Mouse (Mus musculus): ENCODE data around the gene Zfp874b. TPM values are rescaled to one million over a fixed set of nuclear protein-coding genes. Genes with fewer than 3 reads are reported as not detected.
A peak's percentile ranks its signal among the peaks of the same experiment; 100 is the strongest.
"Not testable (repeated sequence)": the region's sequence is repeated elsewhere in the genome, so short reads cannot be mapped to it uniquely, and the experiment has no call there.

The Zfp874b gene
- polyA plus RNA-seq, 2 experiments: 1.9 to 2.7 TPM

DNA sequence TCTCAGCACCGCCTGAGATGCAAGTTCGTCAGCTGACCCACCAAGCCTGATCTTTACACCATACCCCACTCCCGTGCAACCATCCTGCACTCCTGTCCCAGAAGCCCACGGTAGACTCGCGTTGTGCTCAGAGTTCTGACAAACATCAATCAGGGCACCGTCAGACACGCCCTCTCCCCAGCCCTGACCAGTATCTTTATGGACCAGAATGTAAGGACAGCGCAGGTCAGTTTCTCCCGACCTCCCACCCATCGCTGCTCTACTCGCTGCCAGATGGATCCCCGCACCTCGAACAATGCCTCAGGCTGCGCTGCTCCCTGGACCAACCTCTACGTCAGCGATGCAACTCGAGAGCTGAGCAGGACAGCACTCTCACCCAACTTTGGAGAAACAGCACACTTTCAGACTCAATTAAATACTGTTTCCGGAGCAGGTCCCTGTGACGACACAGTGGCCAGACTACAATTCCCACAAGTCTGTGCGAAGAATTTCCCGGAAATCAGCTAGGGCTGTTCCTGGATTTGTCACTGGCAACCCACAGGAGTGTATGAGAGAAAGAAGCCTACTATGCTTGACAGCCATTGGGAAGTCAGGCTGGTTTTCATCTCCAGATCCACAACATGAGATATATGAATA lies 16.1 kb upstream of the Zfp874b start, which contains the start of gene Zfp58:
Gene Zfp58 (minus strand): TSS at position 472 of the 636 bp plus-strand sequence.
- H3K4me3 ChIP-seq (ENCODE audit: insufficient read depth in 1 of 2, low read depth in 2 of 2, low read length in 2 of 2): peak within 1 kb of the TSS; percentile 69 to 93
- peak within 1 kb of the TSS; percentile 80 for H3K4me2 ChIP-seq (ENCODE audit: low read depth)
- H3K27ac ChIP-seq: no peak within 1 kb of the TSS
- no peaks in the 10 kb centered on the region for H3K36me3 ChIP-seq (replicated peaks; ENCODE audit: control insufficient read depth, insufficient read depth, low read depth)
- 1% methylated on average over 22 of the region's 22 CpGs for WGBS (ENCODE audit: insufficient replicate concordance)
- no peaks in the 10 kb centered on the region for H3K27me3 ChIP-seq (ENCODE audit: control insufficient read depth, insufficient read depth, low read length)
- TF ChIP-seq CTCF (IDR thresholded peaks at IDR 0.05; ENCODE audit: low read depth) (no peak), EP300 (IDR thresholded peaks at IDR 0.05; ENCODE audit: low read depth) (no peak)
- H3K9me3 ChIP-seq (ENCODE audit: control insufficient read depth, low read length): no peaks in the 10 kb centered on the region
- H3K9ac ChIP-seq (replicated peaks): peak within 1 kb of the TSS; percentile 72
- H3K4me1 ChIP-seq (replicated peaks; ENCODE audit: control insufficient read depth in 2 of 2, insufficient read depth in 2 of 2, low read length in 1 of 2): no peaks in the 10 kb centered on the region; a peak in 1 of 4 replicates
- ATAC-seq (ENCODE audit: insufficient read depth) (peak; percentile 91), DNase-seq (ENCODE audit: low read depth in 3 of 3, low spot score in 3 of 3) (peak; percentile 65 to 75 (median 72))

DNA sequence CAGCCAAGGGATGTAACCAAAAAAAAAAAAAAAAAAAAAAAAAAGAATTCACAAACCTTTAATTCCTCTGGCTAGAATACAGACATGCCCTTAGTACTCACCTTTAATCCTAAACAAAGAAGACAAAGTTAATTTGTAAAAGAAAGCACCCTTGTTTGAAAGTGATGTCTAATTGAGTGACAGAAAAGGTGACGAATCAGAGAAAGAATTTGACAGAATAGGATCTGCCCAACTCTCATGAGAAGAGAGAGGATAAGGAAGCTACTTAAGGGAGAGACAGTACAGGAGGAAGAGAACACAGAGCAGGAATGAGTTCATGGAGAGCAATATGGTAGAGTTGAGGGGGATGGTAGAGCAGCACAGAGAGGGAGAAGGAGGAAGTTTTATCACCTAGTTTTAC lies 11.6 kb upstream of the Zfp874b start:
- Histone ChIP-seq H3K9ac (replicated peaks) (no peak overlapping the region), H3K4me1 (replicated peaks; ENCODE audit: control insufficient read depth in 2 of 2, insufficient read depth in 2 of 2, low read length in 1 of 2) (no peaks in the 10 kb centered on the region; a peak in 1 of 4 replicates), H3K4me2 (ENCODE audit: low read depth) (no peak overlapping the region), H3K36me3 (replicated peaks; ENCODE audit: control insufficient read depth, insufficient read depth, low read depth) (peaks cover 11% of the 10 kb centered on the region), H3K9me3 (ENCODE audit: control insufficient read depth, low read length) (peaks cover 3% of the 10 kb centered on the region; the same call in 1 of the 2 replicates), H3K27ac (no peak overlapping the region), H3K27me3 (ENCODE audit: control insufficient read depth, insufficient read depth, low read length) (no peaks in the 10 kb centered on the region), H3K4me3 (ENCODE audit: insufficient read depth in 1 of 2, low read depth in 2 of 2, low read length in 2 of 2) (no peak overlapping the region)
- TF ChIP-seq EP300 (IDR thresholded peaks at IDR 0.05; ENCODE audit: low read depth) (no peak), CTCF (IDR thresholded peaks at IDR 0.05; ENCODE audit: low read depth) (no peak)
- ATAC-seq (ENCODE audit: insufficient read depth) (no peak), DNase-seq (ENCODE audit: low read depth in 3 of 3, low spot score in 3 of 3) (no peak)
- 68% methylated on average over 1 of the region's 1 CpGs for WGBS (ENCODE audit: insufficient replicate concordance)

- peak overlapping the region; percentile 78 for H3K4me2 ChIP-seq (ENCODE audit: low read depth)
- no peaks in the 10 kb centered on the region for H3K9me3 ChIP-seq (ENCODE audit: control insufficient read depth, low read length)
- DNase-seq (ENCODE audit: low read depth in 3 of 3, low spot score in 3 of 3): no peak
- peak overlapping the region; percentile 80 for H3K9ac ChIP-seq (replicated peaks)
- no peaks in the 10 kb centered on the region for H3K27me3 ChIP-seq (ENCODE audit: control insufficient read depth, insufficient read depth, low read length)
- ATAC-seq (ENCODE audit: insufficient read depth): 0 out of 2 replicates have a peak, but pooled peaks have one; percentile 25
- no peaks in the 10 kb centered on the region for H3K36me3 ChIP-seq (replicated peaks; ENCODE audit: control insufficient read depth, insufficient read depth, low read depth)
- peaks cover 3 to 14% of the 10 kb centered on the region in 2 experiments; a peak in 2 of 4 replicates for H3K4me1 ChIP-seq (replicated peaks; ENCODE audit: control insufficient read depth in 2 of 2, insufficient read depth in 2 of 2, low read length in 1 of 2)
- no peak for TF ChIP-seq CTCF (IDR thresholded peaks at IDR 0.05; ENCODE audit: low read depth)
- no peak for TF ChIP-seq EP300 (IDR thresholded peaks at IDR 0.05; ENCODE audit: low read depth)
- peak overlapping the region; percentile 18; the same call in 1 of the 2 replicates for H3K27ac ChIP-seq
- peak overlapping the region; percentile 70 to 97 for H3K4me3 ChIP-seq (ENCODE audit: insufficient read depth in 1 of 2, low read depth in 2 of 2, low read length in 2 of 2)
- 18% methylated on average over 8 of the region's 8 CpGs for WGBS (ENCODE audit: insufficient replicate concordance)
Observed at GRCm38 (mm10) chr13:67484424-67484811, 360 bp upstream of the Zfp874b start.

DNA sequence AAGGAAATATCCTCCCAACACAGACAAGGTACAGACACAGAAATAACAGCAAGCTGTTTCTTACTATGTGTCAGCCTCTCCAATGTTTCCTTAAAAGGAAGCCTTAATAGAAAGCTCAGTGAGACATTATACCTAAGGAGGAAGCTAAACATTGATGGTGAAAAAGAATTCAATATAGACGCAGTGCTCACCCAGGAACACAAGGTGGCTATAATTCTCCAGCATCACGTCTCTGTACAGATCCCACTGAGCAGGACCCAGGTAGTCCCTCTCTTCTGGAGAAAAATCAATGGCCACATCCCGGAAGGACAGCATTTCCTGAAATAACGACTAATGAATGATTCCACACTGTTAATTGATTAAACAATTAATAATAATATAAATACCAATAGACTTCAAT lies 2.5 kb downstream of the Zfp874b start:
- no peak for DNase-seq (ENCODE audit: low read depth in 3 of 3, low spot score in 3 of 3)
- Histone ChIP-seq H3K27ac (no peak overlapping the region), H3K27me3 (ENCODE audit: control insufficient read depth, insufficient read depth, low read length) (no peaks in the 10 kb centered on the region), H3K4me3 (ENCODE audit: insufficient read depth in 1 of 2, low read depth in 2 of 2, low read length in 2 of 2) (no peak overlapping the region), H3K4me1 (replicated peaks; ENCODE audit: control insufficient read depth in 2 of 2, insufficient read depth in 2 of 2, low read length in 1 of 2) (peaks cover 3 to 14% of the 10 kb centered on the region in 2 experiments; a peak in 2 of 4 replicates), H3K36me3 (replicated peaks; ENCODE audit: control insufficient read depth, insufficient read depth, low read depth) (no peaks in the 10 kb centered on the region), H3K9me3 (ENCODE audit: control insufficient read depth, low read length) (no peaks in the 10 kb centered on the region), H3K9ac (replicated peaks) (no peak overlapping the region), H3K4me2 (ENCODE audit: low read depth) (no peak overlapping the region)
- no peak for TF ChIP-seq CTCF (IDR thresholded peaks at IDR 0.05; ENCODE audit: low read depth)
- TF ChIP-seq EP300 (IDR thresholded peaks at IDR 0.05; ENCODE audit: low read depth): no peak
- WGBS (ENCODE audit: insufficient replicate concordance): 60% methylated on average over 4 of the region's 4 CpGs
- no peak for ATAC-seq (ENCODE audit: insufficient read depth)

- 55% methylated on average over 3 of the region's 3 CpGs for WGBS (ENCODE audit: insufficient replicate concordance)
- H3K4me3 ChIP-seq (ENCODE audit: insufficient read depth in 1 of 2, low read depth in 2 of 2, low read length in 2 of 2): no peak overlapping the region
- H3K9me3 ChIP-seq (ENCODE audit: control insufficient read depth, low read length): no peaks in the 10 kb centered on the region
- no peak overlapping the region for H3K9ac ChIP-seq (replicated peaks)
- H3K27me3 ChIP-seq (ENCODE audit: control insufficient read depth, insufficient read depth, low read length): no peaks in the 10 kb centered on the region
- H3K4me2 ChIP-seq (ENCODE audit: low read depth): no peak overlapping the region
- no peak for TF ChIP-seq EP300 (IDR thresholded peaks at IDR 0.05; ENCODE audit: low read depth)
- no peak for TF ChIP-seq CTCF (IDR thresholded peaks at IDR 0.05; ENCODE audit: low read depth)
- no peaks in the 10 kb centered on the region for H3K4me1 ChIP-seq (replicated peaks; ENCODE audit: control insufficient read depth in 2 of 2, insufficient read depth in 2 of 2, low read length in 1 of 2)
- DNase-seq (ENCODE audit: low read depth in 3 of 3, low spot score in 3 of 3) (no peak), ATAC-seq (ENCODE audit: insufficient read depth) (no peak)
- H3K36me3 ChIP-seq (replicated peaks; ENCODE audit: control insufficient read depth, insufficient read depth, low read depth): peaks cover 4% of the 10 kb centered on the region; the same call in 1 of the 2 replicates
- H3K27ac ChIP-seq: no peak overlapping the region
Observed at GRCm38 (mm10) chr13:67469274-67469673, 14.8 kb downstream of the Zfp874b start.

GRCm38 (mm10) chr13:67463506-67464185 lies 20.4 kb downstream of the Zfp874b start:
- not testable (repeated sequence) for H3K4me3 ChIP-seq (ENCODE audit: insufficient read depth in 1 of 2, low read depth in 2 of 2, low read length in 2 of 2); H3K9ac ChIP-seq (replicated peaks); H3K27me3 ChIP-seq (ENCODE audit: control insufficient read depth, insufficient read depth, low read length); H3K4me1 ChIP-seq (replicated peaks; ENCODE audit: control insufficient read depth in 2 of 2, insufficient read depth in 2 of 2, low read length in 1 of 2); DNase-seq (ENCODE audit: low read depth in 3 of 3, low spot score in 3 of 3); ATAC-seq (ENCODE audit: insufficient read depth); H3K27ac ChIP-seq; H3K9me3 ChIP-seq (ENCODE audit: control insufficient read depth, low read length); H3K36me3 ChIP-seq (replicated peaks; ENCODE audit: control insufficient read depth, insufficient read depth, low read depth); H3K4me2 ChIP-seq (ENCODE audit: low read depth)
- WGBS (ENCODE audit: insufficient replicate concordance): 15% methylated on average over 2 of the region's 5 CpGs

Measured in liver, embryonic 14.5 days (tissue).